Mouse (Mus musculus): Measurements from ENCODE around the gene Runx2.

- TF ChIP-seq POLR2A (IDR thresholded peaks at IDR 0.05; ENCODE audit: borderline replicate concordance, control insufficient read depth, low read depth, low read length) (no peak), CTCF (IDR thresholded peaks at IDR 0.05; ENCODE audit: control insufficient read depth, insufficient read depth, low read length) (no peak)
Observed at GRCm38 (mm10) chr17:44827964-44828363, 13.4 kb upstream of the Runx2 start.
